Mouse (Mus musculus) Muller cell, postnatal 12 days (primary cell): ENCODE measurements around the gene Srl.

Experiments
- DNase-seq: peaks from one replicate; pipeline ENCODE4 v3.0.0-alpha.2; 2015; ENCODE audit errors: inconsistent ontology term

Srl gene

GRCm38 (mm10) chr16:4519157-4519556 lies 22.5 kb downstream of the Srl start:
- DNase-seq, result no peak

- no peak for DNase-seq
Observed at GRCm38 (mm10) chr16:4517906-4518305, 23.7 kb downstream of the Srl start.

- DNase-seq, result no peak
Observed at GRCm38 (mm10) chr16:4514383-4514782, 27.2 kb downstream of the Srl start.

- peak; percentile 77 for DNase-seq
Observed at GRCm38 (mm10) chr16:4512661-4513438, 28.8 kb downstream of the Srl start.

GRCm38 (mm10) chr16:4511371-4511770 lies 30.2 kb downstream of the Srl start:
- DNase-seq, result no peak

- DNase-seq, result no peak
Observed at GRCm38 (mm10) chr16:4506181-4506580, 35.4 kb downstream of the Srl start.

- no peak for DNase-seq
Observed at GRCm38 (mm10) chr16:4503495-4503894, 38.1 kb downstream of the Srl start.

- DNase-seq, result no peak
Observed at GRCm38 (mm10) chr16:4502568-4502967, 39.0 kb downstream of the Srl start.

GRCm38 (mm10) chr16:4501703-4502102 lies 39.9 kb downstream of the Srl start:
- DNase-seq, result no peak

- no peak for DNase-seq
Observed at GRCm38 (mm10) chr16:4500598-4501385, 40.8 kb downstream of the Srl start.

GRCm38 (mm10) chr16:4497762-4498607 lies 43.6 kb downstream of the Srl start:
- no peak for DNase-seq

GRCm38 (mm10) chr16:4496470-4496869 lies 45.1 kb downstream of the Srl start:
- DNase-seq, result no peak

GRCm38 (mm10) chr16:4495861-4496260 lies 45.8 kb downstream of the Srl start:
- DNase-seq, result no peak

GRCm38 (mm10) chr16:4492777-4493563 lies 48.6 kb downstream of the Srl start:
- no peak for DNase-seq

- DNase-seq, result peak; percentile 93
Observed at GRCm38 (mm10) chr16:4489114-4489624, 52.4 kb downstream of the Srl start.

- no peak for DNase-seq
Observed at GRCm38 (mm10) chr16:4480616-4481265, 60.9 kb downstream of the Srl start.

GRCm38 (mm10) chr16:4477591-4478215 lies 63.9 kb downstream of the Srl start:
- DNase-seq, result peak; percentile 75

- DNase-seq, result peak; percentile 89
Observed at GRCm38 (mm10) chr16:4474882-4475803, 66.5 kb downstream of the Srl start.
